Mouse (Mus musculus): Measurements from ENCODE around the gene Tst.

GRCm38 (mm10) chr15:78390855-78391254 is 14.9 kb downstream of the Tst start:
- TF ChIP-seq CTCF (IDR thresholded peaks at IDR 0.05; ENCODE audit: low read depth) = no peak
- TF ChIP-seq EP300 (IDR thresholded peaks at IDR 0.05; ENCODE audit: low read depth) = no peak
